Mouse (Mus musculus) E14TG2a.4 (cell line): ENCODE measurements around the gene 1700008O03Rik.

Experiments
- H3K27me3 ChIP-seq: 2 replicates; pipeline ENCODE4 v1.6.1; 2014; ENCODE audit warnings: low read length, control low read depth; ENCODE audit not compliant: insufficient read depth
- H3K36me3 ChIP-seq: 2 replicates; pipeline ENCODE4 v1.6.1; 2014; ENCODE audit warnings: low read length, control low read depth; ENCODE audit not compliant: insufficient read depth
- H3K4me1 ChIP-seq: replicated peaks from 2 replicates; pipeline ENCODE4 v1.6.1; 2014; ENCODE audit warnings: low read depth, low read length, control low read depth
- H3K4me3 ChIP-seq: replicated peaks from 2 replicates; pipeline ENCODE4 v1.5.1; 2014; ENCODE audit warnings: mild to moderate bottlenecking, low read length
- H3K9me3 ChIP-seq: 2 replicates; pipeline ENCODE4 v1.6.1; 2014; ENCODE audit warnings: low read length, control low read depth
- CTCF ChIP-seq: conservative IDR thresholded peaks from 2 replicates; pipeline ENCODE4 v1.5.1; 2014; ENCODE audit warnings: low read length
- NANOG ChIP-seq: IDR thresholded peaks from 2 replicates; pipeline ENCODE4 v1.6.1; 2014; ENCODE audit warnings: borderline replicate concordance, low read length, mixed read lengths
- POU5F1 ChIP-seq: IDR thresholded peaks from 2 replicates; pipeline ENCODE4 v1.6.1; 2014; ENCODE audit warnings: low read length, borderline replicate concordance

Gene 1700008O03Rik

DNA sequence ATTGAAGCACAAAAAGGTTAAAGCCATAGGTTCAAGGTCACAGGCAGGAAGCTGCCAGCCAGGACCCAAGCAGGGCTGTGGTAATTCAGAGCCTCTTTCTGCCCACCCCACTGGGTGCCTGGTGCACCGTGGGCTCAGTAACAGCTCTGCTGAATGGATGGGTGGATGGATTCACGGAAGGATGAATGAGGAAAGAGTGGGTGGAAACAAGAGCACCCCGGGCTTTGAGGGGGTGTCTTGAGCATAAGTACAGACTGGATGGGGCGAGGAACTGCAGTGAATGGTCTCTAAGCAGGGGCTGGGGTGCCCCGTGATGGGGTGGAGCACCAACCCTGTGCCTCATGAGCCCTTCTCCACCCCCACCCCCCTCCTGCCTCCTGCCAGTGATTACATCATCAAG, 43.9 kb downstream of the 1700008O03Rik start:
- peaks cover 50% of the 10 kb centered on the region for H3K4me1 ChIP-seq
- TF ChIP-seq NANOG (no peak), CTCF (no peak), POU5F1 (no peak)
- H3K9me3 ChIP-seq: no peaks in the 10 kb centered on the region
- H3K36me3 ChIP-seq: peaks cover 15% of the 10 kb centered on the region
- H3K27me3 ChIP-seq: peaks cover 48% of the 10 kb centered on the region
- peak overlapping the region; percentile 48; the same call in 1 of the 2 replicates for H3K4me3 ChIP-seq

DNA sequence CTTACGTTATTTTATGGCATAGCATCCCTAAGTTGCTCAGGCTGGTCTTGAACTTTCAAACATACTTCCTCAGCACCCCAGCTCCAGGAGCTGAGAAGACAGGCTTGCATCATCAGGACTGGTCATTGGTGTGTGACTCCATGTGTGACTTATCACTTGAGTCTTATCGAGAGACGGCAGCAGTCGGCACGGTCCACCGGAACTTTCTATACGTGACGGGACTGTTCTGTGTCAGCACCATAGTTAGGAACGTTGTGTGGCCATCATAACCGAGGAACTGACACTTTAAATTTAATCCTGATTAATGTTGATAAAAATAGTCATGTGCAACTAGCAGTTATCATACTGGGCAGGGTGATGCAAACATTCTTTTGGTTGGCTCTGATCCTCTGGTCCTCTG, 44.5 kb downstream of the 1700008O03Rik start:
- H3K27me3 ChIP-seq: peaks cover 54% of the 10 kb centered on the region
- no peak for TF ChIP-seq NANOG
- no peak for TF ChIP-seq CTCF
- TF ChIP-seq POU5F1: no peak

DNA sequence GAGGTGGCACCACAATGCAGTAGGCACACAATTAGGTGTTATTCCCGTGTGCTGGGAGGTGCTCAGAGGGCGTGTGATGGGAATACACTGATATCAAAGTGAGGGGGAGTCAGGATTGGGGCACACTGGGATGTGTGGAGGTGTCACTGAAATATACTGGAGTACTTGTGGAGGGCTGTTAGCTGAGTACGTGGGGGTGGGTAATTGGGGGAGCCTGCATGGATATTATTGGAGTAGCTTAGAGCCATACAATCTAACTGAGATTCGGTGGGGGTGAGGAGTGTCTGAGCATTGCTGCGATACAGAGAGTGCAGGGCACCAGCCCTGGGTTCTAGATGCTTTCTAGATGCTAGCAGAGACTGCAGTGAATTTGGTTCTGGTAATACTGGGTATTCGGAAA, 45.4 kb downstream of the 1700008O03Rik start:
- Histone ChIP-seq H3K4me3 (no peak overlapping the region), H3K36me3 (peaks cover under 1% of the 10 kb centered on the region; the same call in 1 of the 2 replicates), H3K9me3 (no peaks in the 10 kb centered on the region), H3K27me3 (peaks cover 58% of the 10 kb centered on the region), H3K4me1 (peaks cover 59% of the 10 kb centered on the region)
- no peak for TF ChIP-seq CTCF
- TF ChIP-seq NANOG: no peak
- TF ChIP-seq POU5F1: no peak

More for the DNA sequence above, 44.5 kb downstream of the 1700008O03Rik start:
- Histone ChIP-seq H3K4me1 (peaks cover 56% of the 10 kb centered on the region), H3K36me3 (peaks cover 9% of the 10 kb centered on the region), H3K9me3 (no peaks in the 10 kb centered on the region), H3K4me3 (no peak overlapping the region)

DNA sequence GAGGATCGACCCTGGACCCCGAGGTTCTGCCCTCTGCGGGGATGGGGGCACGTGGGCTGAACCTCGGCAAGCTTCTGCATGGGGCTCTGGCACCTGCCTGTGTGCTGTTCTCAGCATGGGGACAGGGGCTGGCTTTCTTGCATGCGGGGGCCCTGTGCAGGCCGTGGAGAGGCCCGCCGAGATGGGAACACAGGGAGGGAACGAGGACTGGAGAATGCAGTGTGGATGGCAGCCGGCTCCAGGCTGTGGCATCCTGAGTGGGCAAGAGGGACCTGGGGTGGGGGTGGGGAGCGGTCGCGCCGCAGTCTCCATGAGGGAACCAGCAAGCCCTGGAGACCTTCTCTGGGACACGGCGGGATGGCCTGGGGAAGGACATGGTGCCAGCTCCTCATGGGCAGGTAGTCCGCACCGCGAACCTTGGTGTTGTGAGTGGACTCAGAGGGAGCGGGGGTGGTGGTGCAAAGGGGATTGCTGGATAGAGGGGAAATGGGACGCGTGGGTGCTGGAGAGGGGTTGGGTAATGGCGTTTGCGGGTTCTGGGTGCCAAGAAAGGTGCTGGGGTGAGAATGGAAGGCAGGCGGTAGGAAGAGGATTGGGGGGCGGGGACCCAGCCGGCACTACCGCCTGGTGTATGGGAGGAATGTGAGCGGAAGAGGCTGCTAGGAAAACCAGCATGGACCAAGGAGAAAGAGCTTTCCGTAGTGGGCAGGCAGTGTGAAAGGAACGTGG, 48.3 kb downstream of the 1700008O03Rik start:
- Histone ChIP-seq H3K9me3 (no peaks in the 10 kb centered on the region), H3K27me3 (peaks cover 87% of the 10 kb centered on the region), H3K36me3 (no peaks in the 10 kb centered on the region), H3K4me3 (peak overlapping the region; percentile 75), H3K4me1 (peaks cover 49% of the 10 kb centered on the region)
- TF ChIP-seq POU5F1: no peak
- TF ChIP-seq CTCF: no peak
- no peak for TF ChIP-seq NANOG

DNA sequence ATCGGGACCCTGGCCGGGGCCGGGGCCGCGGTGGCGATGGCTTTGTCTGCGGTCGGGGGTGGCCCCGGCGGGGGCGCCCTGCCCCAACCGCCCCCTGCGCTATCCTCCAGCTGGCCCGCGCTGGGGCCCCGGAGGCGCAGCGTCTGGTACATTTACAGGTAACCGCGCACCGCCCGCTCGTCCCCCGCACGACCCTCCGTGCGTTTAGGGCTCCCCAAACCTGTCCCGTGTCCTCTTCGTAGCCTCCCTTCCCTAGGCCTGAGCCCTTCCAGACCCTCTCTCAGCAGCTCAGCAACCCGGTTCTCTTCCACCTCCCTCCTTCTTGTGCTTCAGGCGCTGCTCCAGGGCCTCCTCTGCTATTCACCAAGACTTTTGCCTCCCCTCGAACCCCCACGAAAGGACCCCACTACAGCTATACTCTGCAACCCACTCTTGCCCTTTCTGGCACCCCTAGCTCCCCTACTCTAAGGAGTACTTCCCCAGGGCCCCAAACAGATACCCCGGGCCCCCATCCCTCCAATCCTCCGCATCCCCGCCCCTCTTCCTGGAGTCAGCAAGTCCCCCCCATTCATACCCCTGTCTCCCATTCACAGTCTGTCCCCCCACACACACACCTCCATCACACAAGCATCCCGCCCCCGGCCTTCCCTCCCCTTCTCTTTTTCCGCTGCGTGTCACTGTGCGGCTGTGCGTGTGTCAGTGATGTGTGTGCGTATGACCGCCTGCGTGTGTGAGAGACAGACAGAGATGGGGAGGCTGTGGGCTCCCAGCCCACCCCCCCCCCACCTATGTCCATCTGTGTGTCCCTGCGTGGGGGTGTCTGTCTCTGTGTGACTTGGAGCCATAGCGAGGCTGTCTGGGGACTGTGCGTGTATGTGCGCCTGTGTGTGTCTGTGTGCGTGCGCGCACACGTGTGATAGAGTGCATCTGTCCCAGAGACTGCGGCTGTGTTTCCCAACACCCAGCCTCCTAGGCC, 49.3 kb downstream of the 1700008O03Rik start:
- TF ChIP-seq POU5F1 (no peak), NANOG (no peak), CTCF (no peak)

DNA sequence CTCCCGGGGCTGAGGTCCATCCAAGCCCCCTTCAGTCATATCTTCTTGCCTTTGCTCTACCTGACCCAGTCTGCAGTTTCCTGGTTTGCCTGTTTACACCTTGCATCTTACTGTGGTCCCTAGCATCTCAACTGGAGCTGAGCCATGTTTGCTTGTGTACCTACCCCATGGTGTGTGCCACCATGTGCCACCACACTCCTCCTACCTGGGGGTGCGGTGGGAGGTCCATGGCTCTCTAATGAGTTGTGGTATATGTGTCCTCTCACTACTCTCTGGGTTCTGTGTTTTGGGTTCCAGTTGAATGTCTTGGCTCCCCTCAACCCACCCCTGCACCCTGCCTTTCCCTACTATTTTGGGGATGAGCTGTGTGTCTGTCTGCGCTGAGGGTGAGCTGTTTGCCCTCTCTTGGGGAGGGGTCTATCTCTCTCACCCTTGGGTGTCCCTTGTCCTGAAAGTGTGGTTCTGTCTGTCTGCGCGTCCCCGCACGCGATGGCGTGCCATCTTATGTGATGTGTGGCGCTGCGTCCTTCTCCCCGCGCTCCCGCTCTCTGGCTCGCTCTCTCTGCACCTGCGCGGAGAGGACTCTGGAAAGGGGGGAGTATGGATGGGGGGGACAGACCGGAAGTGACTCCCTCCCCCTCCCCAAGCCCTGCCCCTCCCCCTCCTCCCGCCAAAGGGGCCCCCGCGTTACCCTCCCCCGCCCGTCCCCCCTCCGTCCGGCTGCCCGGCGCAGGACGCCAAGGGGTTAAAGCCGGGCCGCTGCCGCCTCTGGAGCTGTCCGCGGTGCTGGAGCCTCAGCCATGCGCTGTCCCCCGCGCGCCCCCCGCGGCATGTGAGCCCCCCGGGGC, 50.4 kb downstream of the 1700008O03Rik start:
- TF ChIP-seq POU5F1 (no peak), CTCF (no peak), NANOG (no peak)
- H3K27me3 ChIP-seq: peaks cover 90% of the 10 kb centered on the region
- H3K36me3 ChIP-seq: no peaks in the 10 kb centered on the region
- no peaks in the 10 kb centered on the region for H3K9me3 ChIP-seq
- H3K4me3 ChIP-seq: peak overlapping the region; percentile 75
- peaks cover 38% of the 10 kb centered on the region for H3K4me1 ChIP-seq

More for the DNA sequence above, 49.3 kb downstream of the 1700008O03Rik start:
- H3K36me3 ChIP-seq: no peaks in the 10 kb centered on the region
- peaks cover 40% of the 10 kb centered on the region for H3K4me1 ChIP-seq
- peak overlapping the region; percentile 75 for H3K4me3 ChIP-seq
- no peaks in the 10 kb centered on the region for H3K9me3 ChIP-seq
- H3K27me3 ChIP-seq: peaks cover 91% of the 10 kb centered on the region

DNA sequence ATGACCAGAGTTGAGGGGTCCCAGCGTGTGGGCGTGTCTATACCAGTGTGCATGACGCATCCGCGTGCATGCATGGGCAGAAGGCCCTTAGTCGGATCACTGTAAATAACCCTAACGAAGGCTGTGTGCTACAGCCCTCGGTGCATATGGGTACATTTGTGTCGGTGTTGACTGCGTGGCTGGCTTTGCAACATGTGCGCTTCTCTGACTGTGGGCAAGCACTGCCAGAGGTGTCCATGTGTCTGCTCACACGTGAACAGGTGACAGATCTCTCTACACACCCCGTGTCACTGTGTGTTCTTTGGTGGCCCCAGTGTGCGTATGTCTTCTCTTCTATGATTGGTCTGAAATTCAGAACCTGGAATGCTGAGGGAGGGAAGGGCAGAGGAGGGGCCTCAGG, 51.5 kb downstream of the 1700008O03Rik start:
- no peak for TF ChIP-seq POU5F1
- TF ChIP-seq NANOG: no peak
- no peak for TF ChIP-seq CTCF
- no peak overlapping the region for H3K4me3 ChIP-seq
- peaks cover 88% of the 10 kb centered on the region for H3K27me3 ChIP-seq
- peaks cover 38% of the 10 kb centered on the region for H3K4me1 ChIP-seq
- H3K36me3 ChIP-seq: no peaks in the 10 kb centered on the region
- H3K9me3 ChIP-seq: no peaks in the 10 kb centered on the region
